Mouse (Mus musculus): Measurements from ENCODE around the gene Dbnl.
"Not testable (repeated sequence)": the region's sequence is repeated elsewhere in the genome, so short reads cannot be mapped to it uniquely, and the experiment has no call there.

Gene Dbnl

GRCm38 (mm10) chr11:5795290-5795689, 7.0 kb downstream of the Dbnl start:
- DNase-seq (ENCODE audit: low read depth, low spot score): no peak

GRCm38 (mm10) chr11:5795706-5796105, 7.4 kb downstream of the Dbnl start:
- no peak for DNase-seq (ENCODE audit: low read depth, low spot score)

GRCm38 (mm10) chr11:5796939-5797338, 8.7 kb downstream of the Dbnl start:
- no peak for DNase-seq (ENCODE audit: low read depth, low spot score)

- DNase-seq (ENCODE audit: low read depth, low spot score): no peak
Measured at GRCm38 (mm10) chr11:5797371-5797770, 9.1 kb downstream of the Dbnl start.

DNA sequence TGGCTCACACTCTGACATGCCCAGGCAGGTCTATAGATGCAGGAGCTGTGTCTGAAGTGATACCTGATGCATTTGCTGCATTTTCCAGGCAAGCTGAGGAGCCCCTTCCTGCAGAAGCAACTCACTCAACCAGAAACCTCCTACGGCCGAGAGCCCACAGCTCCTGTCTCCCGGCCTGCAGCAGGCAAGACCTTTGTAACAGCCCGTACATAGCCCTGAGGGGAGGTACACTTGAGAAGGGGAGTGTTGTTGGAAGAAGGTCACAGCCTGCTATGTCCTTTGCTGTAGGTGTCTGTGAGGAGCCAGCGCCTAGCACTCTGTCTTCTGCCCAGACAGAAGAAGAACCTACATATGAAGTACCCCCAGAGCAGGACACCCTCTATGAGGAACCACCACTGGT, 9.6 kb downstream of the Dbnl start:
- DNase-seq (ENCODE audit: low read depth, low spot score): no peak

GRCm38 (mm10) chr11:5799621-5800490, 11.6 kb downstream of the Dbnl start:
- DNase-seq (ENCODE audit: low read depth, low spot score): peak; percentile 89

- DNase-seq (ENCODE audit: low read depth, low spot score): no peak
Measured at GRCm38 (mm10) chr11:5801511-5801910, 13.2 kb downstream of the Dbnl start.

- DNase-seq (ENCODE audit: low read depth, low spot score): peak; percentile 94
Measured at GRCm38 (mm10) chr11:5802005-5802404, 13.7 kb downstream of the Dbnl start.

DNA sequence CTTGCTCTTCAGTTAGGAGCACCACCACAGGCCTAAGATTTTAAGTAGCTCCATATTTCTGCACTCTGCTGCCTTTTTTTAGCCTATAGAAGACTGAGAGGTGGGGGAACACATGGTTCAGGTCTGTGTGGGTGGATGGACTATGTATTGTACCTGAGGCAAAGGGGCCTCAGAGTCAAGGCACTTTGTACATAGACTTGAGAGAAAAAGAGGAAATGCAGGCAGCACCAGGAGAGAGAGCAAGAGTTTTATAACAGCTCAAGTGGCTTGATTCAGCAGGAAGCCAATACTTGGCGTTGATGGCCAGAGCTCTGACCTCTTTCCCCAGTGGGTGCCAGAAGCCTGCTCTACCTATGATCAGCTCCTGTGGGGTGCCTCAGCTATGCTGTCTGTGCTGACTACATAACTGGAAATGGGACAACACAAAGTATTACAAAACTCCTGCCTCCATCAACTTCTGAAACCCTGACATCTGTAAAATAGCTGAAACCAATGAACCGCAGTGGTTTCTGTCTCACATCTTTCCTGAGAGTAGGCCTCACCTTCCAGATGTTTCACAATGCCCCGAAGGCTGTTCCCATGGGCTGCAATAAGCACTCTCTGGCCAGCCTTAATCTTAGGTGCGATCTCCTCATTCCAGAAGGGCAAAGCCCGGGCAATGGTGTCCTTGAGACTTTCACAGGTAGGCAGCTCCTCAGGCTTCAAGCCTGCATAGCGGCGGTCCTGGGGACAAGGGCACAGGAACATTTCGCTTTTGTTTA, 14.3 kb downstream of the Dbnl start:
- DNase-seq (ENCODE audit: low read depth, low spot score): peak; percentile 55

DNA sequence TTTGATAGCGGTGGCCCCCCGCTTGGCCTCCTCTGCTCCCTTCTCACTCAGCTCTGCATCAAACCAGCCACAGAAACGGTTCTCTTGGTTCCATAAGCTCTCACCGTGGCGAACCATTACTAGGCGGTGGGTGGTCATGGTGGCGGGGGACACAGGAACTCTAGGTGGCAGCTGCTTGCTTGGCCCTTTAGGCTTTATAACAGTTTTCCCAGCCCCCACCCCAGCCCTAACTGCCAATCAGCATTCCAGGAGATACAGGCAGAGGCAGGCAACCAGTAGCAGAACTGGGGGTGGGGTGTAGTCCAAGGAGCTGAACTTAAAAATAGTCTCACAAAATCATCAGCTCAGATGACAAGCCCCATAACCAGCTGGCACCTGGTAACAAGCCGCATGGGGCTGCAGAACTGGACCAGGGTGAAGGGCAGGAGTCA, 15.3 kb downstream of the Dbnl start, which contains the start of gene Pgam2:
TSS of gene Pgam2 (minus strand) at position 183 of the 431 bp plus-strand sequence.
- peak; percentile 96 for DNase-seq (ENCODE audit: low read depth, low spot score)

GRCm38 (mm10) chr11:5804174-5804573, 15.9 kb downstream of the Dbnl start:
- no peak for DNase-seq (ENCODE audit: low read depth, low spot score)

DNA sequence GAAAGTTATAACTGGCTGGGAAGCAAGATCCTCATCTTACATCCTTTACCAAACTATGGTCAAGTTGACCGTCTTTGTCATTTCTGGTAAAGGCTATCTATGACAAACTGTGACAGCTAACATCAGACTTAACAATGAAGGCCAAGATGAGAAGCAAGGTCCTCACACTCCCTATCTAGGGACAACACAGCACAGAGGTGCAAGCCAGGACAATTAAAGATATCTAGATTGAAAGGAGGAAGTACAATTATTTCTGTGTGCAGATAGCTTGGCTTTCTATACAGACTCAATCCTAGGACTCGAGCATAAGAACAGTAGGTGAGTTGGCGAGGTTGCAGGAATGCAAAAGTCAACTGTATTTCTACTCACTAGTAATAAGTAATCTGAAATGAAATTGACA, 17.4 kb downstream of the Dbnl start:
- DNase-seq (ENCODE audit: low read depth, low spot score): no peak

- no peak for DNase-seq (ENCODE audit: low read depth, low spot score)
Measured at GRCm38 (mm10) chr11:5807956-5808355, 19.7 kb downstream of the Dbnl start.

GRCm38 (mm10) chr11:5809487-5809886, 21.2 kb downstream of the Dbnl start:
- DNase-seq (ENCODE audit: low read depth, low spot score): not testable (repeated sequence)

DNA sequence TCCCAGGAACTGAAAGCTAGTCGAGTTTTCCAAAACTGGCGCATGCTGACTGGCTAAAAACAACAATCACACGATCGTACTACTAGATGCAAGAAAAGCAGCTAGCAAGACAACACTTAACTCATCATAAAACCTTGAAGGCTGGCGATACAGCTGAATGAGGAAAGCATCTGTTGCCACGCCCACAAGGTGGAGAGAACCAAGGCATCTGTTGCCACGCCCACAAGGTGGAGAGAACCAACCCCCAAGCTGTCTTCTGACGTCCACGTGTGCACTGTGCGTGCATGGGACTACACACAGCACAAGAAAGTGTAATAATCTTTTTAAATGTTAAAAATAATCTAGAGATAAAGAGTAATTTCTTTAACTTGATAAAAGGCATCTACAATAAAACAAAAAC, 25.1 kb downstream of the Dbnl start:
- DNase-seq (ENCODE audit: low read depth, low spot score): no peak

GRCm38 (mm10) chr11:5819223-5819622, 30.9 kb downstream of the Dbnl start:
- DNase-seq (ENCODE audit: low read depth, low spot score): no peak

GRCm38 (mm10) chr11:5825432-5825831, 37.1 kb downstream of the Dbnl start:
- DNase-seq (ENCODE audit: low read depth, low spot score): no peak

DNA sequence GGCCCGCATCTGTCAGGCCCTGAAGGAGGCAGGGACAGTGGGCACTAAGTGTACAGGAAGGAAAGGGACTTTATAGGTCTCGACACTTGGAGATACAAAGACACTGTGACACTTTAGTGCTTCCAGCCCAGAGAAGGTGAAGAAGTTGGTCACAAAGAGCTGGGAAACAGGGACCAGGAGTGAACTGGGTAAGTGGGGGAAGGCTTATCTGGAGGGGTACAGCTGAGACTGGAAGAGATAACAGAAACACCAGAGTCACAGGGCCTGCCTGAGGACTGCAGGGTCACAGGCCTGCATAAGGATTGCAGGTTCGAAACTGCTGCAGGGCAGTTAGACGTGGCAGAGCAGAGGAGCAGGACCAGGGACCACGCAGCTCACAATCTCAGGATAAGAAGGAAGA, 39.6 kb downstream of the Dbnl start:
- DNase-seq (ENCODE audit: low read depth, low spot score): no peak

GRCm38 (mm10) chr11:5828509-5829191, 40.4 kb downstream of the Dbnl start:
- DNase-seq (ENCODE audit: low read depth, low spot score): no peak

GRCm38 (mm10) chr11:5829327-5829726, 41.0 kb downstream of the Dbnl start:
- peak; percentile 57 for DNase-seq (ENCODE audit: low read depth, low spot score)

DNA sequence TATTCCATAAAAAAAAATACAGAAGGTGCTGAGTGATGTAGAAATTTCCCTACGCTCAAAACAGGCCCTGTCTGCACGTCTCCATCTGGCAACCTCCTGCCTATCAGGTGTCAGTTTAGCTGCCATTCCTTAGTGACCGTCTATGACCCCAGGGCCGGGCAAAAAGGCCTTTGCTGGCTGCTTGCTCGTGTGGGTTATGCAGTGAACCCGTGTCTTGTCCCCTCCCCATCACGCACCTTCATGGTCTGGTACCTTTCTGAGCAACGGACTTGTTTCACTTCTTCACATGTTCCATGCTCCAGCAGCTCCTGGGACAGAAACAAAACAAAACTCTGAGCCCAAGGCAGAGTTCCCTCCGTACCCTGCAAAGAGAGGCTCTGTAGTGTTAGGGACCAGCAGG, 46.2 kb downstream of the Dbnl start:
- DNase-seq (ENCODE audit: low read depth, low spot score): peak; percentile 68

DNA sequence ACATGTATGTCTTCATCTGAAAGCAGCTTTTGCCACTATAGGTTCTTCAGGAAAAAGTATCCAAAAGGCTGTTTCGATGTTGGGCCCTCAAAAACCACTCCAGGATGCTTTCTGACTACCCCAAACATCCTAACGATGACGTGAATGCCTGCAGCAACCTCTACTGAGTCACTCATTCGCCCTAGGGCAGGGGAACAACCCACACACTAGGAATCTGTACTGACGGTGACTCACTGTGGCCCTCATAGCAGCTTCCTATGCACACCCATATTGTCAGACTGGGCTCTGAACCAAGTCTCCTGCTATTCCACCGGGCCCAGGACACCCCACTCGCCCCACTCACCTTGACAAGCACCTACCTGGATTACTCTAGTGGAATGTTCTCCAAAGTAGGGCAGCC, 46.8 kb downstream of the Dbnl start:
- no peak for DNase-seq (ENCODE audit: low read depth, low spot score)
